Mouse (Mus musculus): Measurements from ENCODE around the gene Olfr15. TPM values are rescaled to one million over a fixed set of nuclear protein-coding genes. Genes with fewer than 3 reads are reported as not detected.

Olfr15 gene
- polyA plus RNA-seq, 1 experiment: not detected

- Histone ChIP-seq H3K4me3 (ENCODE audit: low read depth, low read length) (no peak overlapping the region), H3K4me1 (ENCODE audit: control insufficient read depth, insufficient read depth, low read length) (peaks cover 2% of the 10 kb centered on the region), H3K27ac (ENCODE audit: insufficient read depth, low read length) (no peak overlapping the region), H3K27me3 (ENCODE audit: control insufficient read depth, insufficient read depth, low read length, poor library complexity, severe bottlenecking) (no peaks in the 10 kb centered on the region), H3K9me3 (replicated peaks; ENCODE audit: control insufficient read depth, insufficient read depth, low read length, poor library complexity, severe bottlenecking) (no peaks in the 10 kb centered on the region), H3K9ac (ENCODE audit: low read depth, poor library complexity, severe bottlenecking) (no peak overlapping the region), H3K36me3 (ENCODE audit: control insufficient read depth, insufficient read depth, low read length, poor library complexity, severe bottlenecking) (no peaks in the 10 kb centered on the region)
- TF ChIP-seq EP300 (IDR thresholded peaks at IDR 0.05; ENCODE audit: insufficient read depth, low read depth, low read length) (no peak), POLR2A (IDR thresholded peaks at IDR 0.05; ENCODE audit: insufficient read depth, low read length) (no peak), CTCF (IDR thresholded peaks at IDR 0.05; ENCODE audit: low read depth, low read length) (no peak)
Observed at GRCm38 (mm10) chr16:3855776-3856175, 25.1 kb downstream of the Olfr15 start.

GRCm38 (mm10) chr16:3859254-3859653 lies 28.6 kb downstream of the Olfr15 start:
- Histone ChIP-seq H3K27me3 (ENCODE audit: control insufficient read depth, insufficient read depth, low read length, poor library complexity, severe bottlenecking) (no peaks in the 10 kb centered on the region), H3K9me3 (replicated peaks; ENCODE audit: control insufficient read depth, insufficient read depth, low read length, poor library complexity, severe bottlenecking) (no peaks in the 10 kb centered on the region), H3K36me3 (ENCODE audit: control insufficient read depth, insufficient read depth, low read length, poor library complexity, severe bottlenecking) (no peaks in the 10 kb centered on the region; the same call in 1 of the 2 replicates), H3K9ac (ENCODE audit: low read depth, poor library complexity, severe bottlenecking) (no peak overlapping the region), H3K27ac (ENCODE audit: insufficient read depth, low read length) (no peak overlapping the region), H3K4me1 (ENCODE audit: control insufficient read depth, insufficient read depth, low read length) (no peaks in the 10 kb centered on the region), H3K4me3 (ENCODE audit: low read depth, low read length) (no peak overlapping the region)
- no peak for TF ChIP-seq POLR2A (IDR thresholded peaks at IDR 0.05; ENCODE audit: insufficient read depth, low read length)
- no peak for TF ChIP-seq EP300 (IDR thresholded peaks at IDR 0.05; ENCODE audit: insufficient read depth, low read depth, low read length)
- TF ChIP-seq CTCF (IDR thresholded peaks at IDR 0.05; ENCODE audit: low read depth, low read length): no peak

DNA sequence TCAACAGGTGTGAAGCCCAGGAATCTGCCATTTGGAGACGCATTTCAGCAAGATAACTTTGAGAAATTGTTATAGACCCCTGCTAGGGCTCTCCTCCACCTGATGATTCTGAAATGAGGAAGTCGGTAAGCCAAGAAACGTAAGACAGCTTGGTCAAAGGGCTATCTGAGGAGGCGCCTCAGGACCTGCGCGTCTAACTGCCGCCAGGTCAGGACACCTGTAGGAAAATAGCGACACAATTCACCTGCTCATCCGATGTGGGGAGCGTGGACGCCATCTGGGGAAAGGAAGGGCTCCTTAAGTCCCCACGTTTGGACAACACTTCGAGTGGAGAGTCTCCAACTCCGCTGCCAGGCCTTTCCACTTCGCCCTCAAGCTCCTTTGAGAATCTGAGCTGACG lies 41.1 kb downstream of the Olfr15 start:
- no peaks in the 10 kb centered on the region for H3K27me3 ChIP-seq (ENCODE audit: control insufficient read depth, insufficient read depth, low read length, poor library complexity, severe bottlenecking)
- peaks cover 2% of the 10 kb centered on the region for H3K4me1 ChIP-seq (ENCODE audit: control insufficient read depth, insufficient read depth, low read length)
- no peaks in the 10 kb centered on the region; the same call in 1 of the 2 replicates for H3K36me3 ChIP-seq (ENCODE audit: control insufficient read depth, insufficient read depth, low read length, poor library complexity, severe bottlenecking)
- no peak overlapping the region for H3K27ac ChIP-seq (ENCODE audit: insufficient read depth, low read length)
- peak overlapping the region; percentile 82 for H3K4me3 ChIP-seq (ENCODE audit: low read depth, low read length)
- TF ChIP-seq EP300 (IDR thresholded peaks at IDR 0.05; ENCODE audit: insufficient read depth, low read depth, low read length) (no peak), CTCF (IDR thresholded peaks at IDR 0.05; ENCODE audit: low read depth, low read length) (no peak), POLR2A (IDR thresholded peaks at IDR 0.05; ENCODE audit: insufficient read depth, low read length) (no peak)
- H3K9ac ChIP-seq (ENCODE audit: low read depth, poor library complexity, severe bottlenecking): peak overlapping the region; percentile 47
- H3K9me3 ChIP-seq (replicated peaks; ENCODE audit: control insufficient read depth, insufficient read depth, low read length, poor library complexity, severe bottlenecking): no peaks in the 10 kb centered on the region

DNA sequence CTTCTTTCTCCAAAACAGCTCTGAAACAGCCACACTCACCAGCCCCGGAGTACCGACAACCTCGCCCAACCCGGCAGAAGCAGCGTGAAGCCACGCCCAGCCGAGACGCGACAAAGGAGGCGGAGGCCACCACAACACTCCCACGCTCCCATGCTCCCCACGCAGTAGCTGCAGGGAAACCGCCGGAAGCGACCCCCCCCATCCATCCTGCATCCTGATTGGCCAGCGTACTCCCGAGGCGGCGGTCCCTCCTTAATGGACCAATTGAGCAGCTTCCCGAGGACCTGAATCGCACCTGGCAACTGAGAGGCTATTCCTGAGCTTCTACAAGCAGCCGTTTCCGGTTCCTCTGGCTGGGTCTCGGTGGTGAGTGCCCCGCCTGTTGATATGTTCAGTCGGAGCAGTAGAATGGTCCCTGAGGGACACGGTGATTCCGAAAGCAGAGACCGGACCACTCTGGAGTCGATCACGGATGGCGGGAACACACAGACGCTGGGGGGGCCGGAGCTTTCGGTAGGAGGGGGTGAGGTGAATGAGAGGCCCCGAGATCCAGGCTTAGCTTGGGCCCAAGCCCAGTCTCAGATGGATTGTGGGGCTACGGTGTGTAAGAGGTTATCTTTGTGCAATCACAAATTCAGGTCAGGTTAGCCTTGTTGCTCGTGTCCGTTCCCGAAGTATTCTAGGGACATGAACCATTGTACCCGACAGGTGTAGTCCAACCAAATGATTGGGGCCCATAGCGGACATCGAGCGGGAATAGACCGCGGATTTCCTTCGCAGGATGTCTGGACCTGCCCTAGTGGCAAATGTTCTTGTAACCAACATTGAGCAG lies 41.8 kb downstream of the Olfr15 start, which contains the start of gene Naa60:
Naa60 (plus strand) TSS at position 160 of the 832 bp plus-strand sequence.
- H3K27ac ChIP-seq (ENCODE audit: insufficient read depth, low read length): no peak within 1 kb of the TSS; the same call in 1 of the 2 replicates
- H3K36me3 ChIP-seq (ENCODE audit: control insufficient read depth, insufficient read depth, low read length, poor library complexity, severe bottlenecking): no peaks in the 10 kb centered on the region; the same call in 1 of the 2 replicates
- peak within 1 kb of the TSS; percentile 82 for H3K4me3 ChIP-seq (ENCODE audit: low read depth, low read length)
- peaks cover 2% of the 10 kb centered on the region for H3K4me1 ChIP-seq (ENCODE audit: control insufficient read depth, insufficient read depth, low read length)
- no peaks in the 10 kb centered on the region for H3K9me3 ChIP-seq (replicated peaks; ENCODE audit: control insufficient read depth, insufficient read depth, low read length, poor library complexity, severe bottlenecking)
- H3K27me3 ChIP-seq (ENCODE audit: control insufficient read depth, insufficient read depth, low read length, poor library complexity, severe bottlenecking): no peaks in the 10 kb centered on the region
- H3K9ac ChIP-seq (ENCODE audit: low read depth, poor library complexity, severe bottlenecking): peak within 1 kb of the TSS; percentile 58
- TF ChIP-seq CTCF (IDR thresholded peaks at IDR 0.05; ENCODE audit: low read depth, low read length) (no peak), POLR2A (IDR thresholded peaks at IDR 0.05; ENCODE audit: insufficient read depth, low read length) (peak; percentile 12)

DNA sequence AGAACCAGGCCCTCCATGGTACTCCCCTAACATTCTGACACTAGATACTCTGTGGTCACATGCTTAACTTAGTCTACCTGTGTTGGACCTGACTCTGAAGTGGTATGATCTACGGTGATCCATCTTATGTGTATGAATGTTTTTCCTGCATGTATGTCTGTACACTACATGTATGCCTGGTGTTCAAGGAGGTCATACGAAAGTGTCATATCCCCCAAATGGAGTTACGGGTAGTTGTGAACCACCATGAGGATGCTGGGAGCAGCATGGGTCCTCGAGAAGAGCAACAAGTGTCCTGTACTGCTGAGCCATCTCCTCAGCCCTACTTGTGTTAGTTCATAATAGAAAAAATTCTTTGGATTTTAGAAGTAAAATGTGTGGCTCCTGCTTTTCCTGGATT lies 45.7 kb downstream of the Olfr15 start:
- Histone ChIP-seq H3K9me3 (replicated peaks; ENCODE audit: control insufficient read depth, insufficient read depth, low read length, poor library complexity, severe bottlenecking) (no peaks in the 10 kb centered on the region), H3K4me1 (ENCODE audit: control insufficient read depth, insufficient read depth, low read length) (peaks cover 2% of the 10 kb centered on the region), H3K36me3 (ENCODE audit: control insufficient read depth, insufficient read depth, low read length, poor library complexity, severe bottlenecking) (no peaks in the 10 kb centered on the region), H3K9ac (ENCODE audit: low read depth, poor library complexity, severe bottlenecking) (no peak overlapping the region), H3K27ac (ENCODE audit: insufficient read depth, low read length) (no peak overlapping the region), H3K27me3 (ENCODE audit: control insufficient read depth, insufficient read depth, low read length, poor library complexity, severe bottlenecking) (no peaks in the 10 kb centered on the region), H3K4me3 (ENCODE audit: low read depth, low read length) (no peak overlapping the region)
- TF ChIP-seq POLR2A (IDR thresholded peaks at IDR 0.05; ENCODE audit: insufficient read depth, low read length) (no peak), CTCF (IDR thresholded peaks at IDR 0.05; ENCODE audit: low read depth, low read length) (no peak), EP300 (IDR thresholded peaks at IDR 0.05; ENCODE audit: insufficient read depth, low read depth, low read length) (no peak)

All from ES-Bruce4 (cell line).